Mouse (Mus musculus): ENCODE measurements around the gene Ophn1.

- TF ChIP-seq CTCF (IDR thresholded peaks at IDR 0.05; ENCODE audit: low read depth, low read length) (no peak), POLR2A (IDR thresholded peaks at IDR 0.05; ENCODE audit: insufficient read depth, low read length) (no peak)
Observed at GRCm38 (mm10) chrX:98722991-98723390, 167.8 kb downstream of the Ophn1 start.

Measured in ES-Bruce4 (cell line).